Mouse (Mus musculus): Measurements from ENCODE around the gene B4gat1.

GRCm38 (mm10) chr19:5087884-5088728, 49.5 kb downstream of the B4gat1 start, which contains the start of gene Yif1a:
- no peak for TF ChIP-seq CTCF (IDR thresholded peaks at IDR 0.05; ENCODE audit: extremely low read depth, insufficient read depth, insufficient read length, insufficient replicate concordance)
- peak; percentile 65; the same call in 1 of the 2 replicates for TF ChIP-seq POLR2A (IDR thresholded peaks at IDR 0.05; ENCODE audit: low read depth, low read length)
